Mouse (Mus musculus): ENCODE data around the gene Npr2.
A peak's percentile ranks its signal among the peaks of the same experiment; 100 is the strongest.

Gene Npr2

DNA sequence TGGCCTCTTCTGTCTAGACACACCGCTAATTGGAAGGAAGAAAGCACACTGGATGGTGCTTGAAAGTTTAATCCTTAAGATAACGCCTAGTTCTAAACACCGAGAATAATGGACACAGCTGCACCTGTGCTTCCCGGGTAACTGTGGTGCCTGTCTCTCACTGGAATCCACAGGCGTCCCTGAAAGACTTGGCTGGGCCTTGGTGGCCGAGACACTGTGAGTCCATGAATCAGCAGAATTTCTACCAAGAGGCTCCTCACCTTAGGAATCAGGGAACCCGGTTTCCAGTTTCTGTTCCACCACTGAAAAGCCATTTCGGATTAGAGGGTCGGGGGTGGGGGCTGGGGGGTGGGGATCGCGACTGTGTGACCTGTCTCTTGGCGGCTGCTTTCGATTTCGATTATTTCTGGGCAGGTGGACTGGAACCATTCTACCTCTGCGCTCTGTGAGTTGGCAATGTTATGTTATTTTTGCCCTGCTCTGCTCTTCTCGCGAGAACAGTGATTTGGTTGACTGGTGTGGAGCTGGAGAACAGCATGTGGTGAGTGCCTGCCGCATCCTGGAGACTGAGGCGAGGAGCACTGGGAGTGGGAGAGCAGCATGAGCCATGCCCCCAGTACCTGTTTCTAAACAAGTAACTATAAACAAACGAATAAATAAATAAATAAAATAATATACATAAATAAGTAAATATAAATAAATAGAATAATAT is 2.5 kb upstream of the Npr2 start:
- no peak for DNase-seq (ENCODE audit: low spot score)

DNA sequence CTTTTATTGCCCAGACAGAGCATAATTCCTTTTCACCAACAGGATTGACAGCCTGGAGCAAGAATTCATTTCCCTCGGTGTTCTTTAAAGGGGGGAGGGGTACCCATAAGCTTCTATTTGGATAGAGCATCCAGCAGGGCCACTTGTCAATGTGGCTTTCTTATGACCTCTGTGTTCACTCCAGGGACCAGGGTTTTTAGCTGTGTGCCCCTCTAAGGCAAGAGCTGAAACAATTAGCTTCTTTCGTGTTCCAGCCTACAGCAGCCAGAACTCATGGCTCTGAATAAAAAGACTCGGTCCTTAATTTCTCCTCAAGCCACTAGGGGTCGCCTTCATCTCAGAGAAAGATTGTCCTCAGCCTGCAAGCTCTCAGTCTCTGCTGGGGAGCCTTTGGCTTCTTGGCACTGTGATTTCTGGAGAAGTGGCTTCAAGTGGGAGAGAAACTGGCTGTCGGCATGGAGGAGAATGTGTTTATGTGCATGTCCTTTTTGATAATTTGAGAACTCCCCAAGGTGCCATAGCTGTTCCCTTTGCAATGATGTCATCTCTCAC is 1.6 kb upstream of the Npr2 start:
- peak; percentile 64 for DNase-seq (ENCODE audit: low spot score)

DNA sequence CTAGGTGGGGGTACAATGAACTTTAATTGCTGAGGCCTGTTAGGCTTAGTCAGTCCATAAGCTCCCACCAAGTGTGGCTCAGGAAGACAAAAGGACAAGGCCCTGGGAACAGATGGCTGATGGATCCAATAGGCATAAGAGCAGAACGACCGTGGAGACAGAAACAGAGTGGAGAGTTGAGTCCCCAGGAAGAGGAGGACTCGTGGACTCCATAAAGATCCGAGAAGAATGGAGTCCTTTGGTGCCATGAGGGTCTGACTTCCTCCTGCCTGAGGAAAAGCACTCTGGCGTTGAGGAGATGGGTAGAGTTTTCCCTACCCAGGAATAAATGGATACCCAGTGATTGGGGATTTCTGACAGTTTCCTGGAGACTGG is 1.1 kb upstream of the Npr2 start:
- DNase-seq (ENCODE audit: low spot score): no peak

DNA sequence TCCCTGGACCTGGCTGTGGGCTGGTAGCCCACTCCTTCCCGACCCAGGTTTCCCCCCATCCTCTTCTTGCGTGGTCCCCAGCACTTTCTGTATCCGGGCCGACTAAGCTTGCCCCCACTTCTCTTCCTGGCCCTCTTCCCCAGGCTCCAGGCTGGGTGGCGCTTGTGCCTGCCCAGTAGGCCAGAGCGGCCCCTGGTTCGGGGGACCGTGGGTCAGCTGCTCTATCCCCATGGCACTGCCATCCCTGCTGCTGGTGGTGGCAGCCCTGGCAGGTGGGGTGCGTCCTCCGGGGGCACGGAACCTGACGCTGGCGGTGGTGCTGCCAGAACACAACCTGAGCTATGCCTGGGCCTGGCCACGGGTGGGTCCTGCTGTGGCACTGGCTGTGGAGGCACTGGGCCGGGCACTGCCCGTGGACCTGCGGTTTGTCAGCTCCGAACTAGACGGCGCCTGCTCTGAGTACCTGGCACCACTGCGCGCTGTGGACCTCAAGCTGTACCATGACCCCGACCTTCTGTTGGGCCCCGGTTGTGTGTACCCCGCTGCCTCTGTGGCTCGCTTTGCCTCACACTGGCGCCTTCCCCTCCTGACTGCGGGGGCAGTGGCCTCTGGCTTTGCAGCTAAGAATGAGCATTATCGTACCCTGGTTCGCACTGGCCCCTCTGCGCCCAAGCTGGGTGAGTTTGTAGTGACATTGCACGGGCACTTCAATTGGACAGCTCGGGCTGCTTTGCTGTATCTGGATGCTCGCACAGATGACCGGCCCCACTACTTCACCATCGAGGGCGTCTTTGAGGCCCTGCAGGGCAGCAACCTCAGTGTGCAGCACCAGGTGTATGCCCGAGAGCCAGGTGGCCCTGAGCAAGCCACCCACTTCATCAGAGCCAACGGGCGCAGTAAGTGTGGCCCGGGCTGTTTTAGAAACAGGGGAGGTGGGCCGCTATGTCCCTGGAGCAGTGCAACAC is 503 bp downstream of the Npr2 start:
- no peak for DNase-seq (ENCODE audit: low spot score)

DNA sequence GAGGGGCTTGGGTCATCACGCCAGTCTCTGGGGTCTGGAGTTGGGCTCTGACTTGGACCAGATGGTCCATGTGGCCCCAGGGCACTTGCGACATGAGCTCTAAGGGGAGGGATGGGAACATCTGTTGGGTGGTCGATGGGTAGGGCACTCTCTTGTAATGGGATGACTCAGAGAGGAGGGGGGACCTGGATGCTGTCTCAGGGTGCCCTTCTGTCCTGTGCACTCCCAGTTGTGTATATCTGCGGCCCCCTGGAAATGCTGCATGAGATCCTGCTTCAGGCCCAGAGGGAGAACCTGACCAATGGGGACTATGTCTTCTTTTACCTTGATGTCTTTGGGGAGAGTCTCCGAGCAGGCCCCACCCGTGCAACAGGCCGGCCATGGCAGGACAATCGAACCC is 1.6 kb downstream of the Npr2 start:
- no peak for DNase-seq (ENCODE audit: low spot score)

DNA sequence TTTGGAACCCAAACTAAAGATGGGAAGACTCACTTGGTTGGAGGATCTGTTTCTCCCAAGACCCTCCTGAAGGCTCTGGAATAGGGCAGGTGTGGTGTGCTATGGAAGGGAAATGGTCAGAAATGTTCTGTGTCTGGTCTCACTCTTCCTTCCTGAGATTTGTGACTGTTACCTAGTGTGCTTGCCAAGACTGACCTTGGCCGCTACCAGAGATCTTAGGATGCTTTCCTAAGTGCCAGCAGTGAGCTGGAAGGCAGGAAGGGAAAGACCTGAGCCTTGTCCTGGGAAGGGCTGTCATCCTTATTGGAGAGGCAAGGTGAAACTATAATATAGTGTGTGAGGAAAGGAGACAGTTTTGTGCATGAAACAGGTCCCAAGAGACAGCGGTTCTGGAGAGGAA is 2.0 kb downstream of the Npr2 start:
- no peak for DNase-seq (ENCODE audit: low spot score)

DNA sequence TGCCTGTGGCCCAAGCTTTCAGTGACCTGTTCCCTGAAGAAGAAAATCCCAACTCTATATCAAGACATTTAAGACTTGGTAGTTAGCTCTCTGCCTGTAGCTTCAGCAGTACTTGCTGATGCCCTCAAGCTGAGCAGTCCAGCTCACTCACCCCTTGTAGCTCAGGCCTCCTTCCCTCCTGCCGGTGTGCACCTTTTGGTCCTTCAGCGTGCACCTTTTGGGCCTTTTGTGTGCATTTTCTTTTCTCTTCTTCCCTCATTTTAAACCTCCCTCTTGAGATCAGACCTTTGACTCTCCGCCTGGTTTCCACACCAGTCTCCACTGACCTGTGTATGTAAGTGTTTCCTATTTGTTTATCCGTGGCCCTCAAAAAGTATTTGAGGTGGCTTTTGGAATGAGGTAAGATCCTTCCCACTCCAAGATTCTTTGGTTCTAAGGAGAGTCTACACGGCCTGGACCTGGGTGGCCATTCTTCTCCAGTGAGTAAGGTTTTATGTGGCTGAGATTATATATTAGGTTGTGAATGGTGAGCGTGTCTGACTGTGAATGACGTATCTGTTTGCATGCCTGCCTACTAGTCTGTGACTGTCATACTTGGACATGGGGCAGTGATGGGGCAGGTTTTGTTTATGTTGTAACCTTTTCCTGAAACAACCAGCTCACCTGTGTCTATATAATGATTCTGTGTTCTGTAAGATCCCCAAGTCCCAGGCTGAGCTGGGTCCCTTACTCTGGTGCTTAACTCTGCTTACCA is 3.1 kb downstream of the Npr2 start:
- DNase-seq (ENCODE audit: low spot score): no peak

DNA sequence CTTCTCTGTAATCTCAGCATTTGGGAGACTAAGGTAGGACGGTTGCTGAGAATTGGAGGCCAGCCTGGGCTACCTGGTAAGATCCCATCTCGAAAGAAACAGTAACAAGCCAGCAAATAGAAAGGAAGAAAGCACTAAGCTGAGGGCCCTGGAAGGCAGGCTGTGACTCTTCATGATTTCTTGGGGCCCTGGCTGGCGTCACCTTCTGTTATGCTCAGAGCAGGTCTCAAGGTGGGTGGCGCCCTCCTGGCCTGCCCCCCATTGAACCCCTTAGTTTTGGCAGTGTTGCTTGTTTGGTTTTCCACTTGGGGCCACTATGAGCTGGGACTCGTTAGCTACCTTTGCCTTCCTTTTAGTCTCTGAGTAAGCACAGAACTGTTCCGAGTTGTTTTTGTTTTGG is 5.0 kb downstream of the Npr2 start:
- no peak for DNase-seq (ENCODE audit: low spot score)

DNA sequence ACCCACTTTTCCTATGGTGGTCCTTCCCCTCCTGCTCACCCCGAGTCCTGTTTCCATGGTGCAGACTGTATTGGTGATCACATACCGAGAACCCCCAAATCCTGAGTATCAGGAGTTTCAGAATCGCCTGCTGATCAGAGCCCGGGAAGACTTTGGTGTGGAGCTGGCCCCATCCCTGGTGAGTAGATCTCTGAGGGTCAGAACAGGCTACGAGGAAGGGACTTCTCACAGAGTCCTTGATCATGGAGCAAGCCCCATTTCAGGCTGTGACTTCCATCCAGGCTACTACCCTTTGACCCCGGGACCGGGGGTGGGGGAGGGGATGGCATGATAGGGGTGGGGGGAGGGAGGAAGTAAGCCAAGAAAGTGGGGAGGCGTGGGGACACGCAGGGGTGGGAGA is 8.3 kb downstream of the Npr2 start:
- DNase-seq (ENCODE audit: low spot score): peak; percentile 1

DNA sequence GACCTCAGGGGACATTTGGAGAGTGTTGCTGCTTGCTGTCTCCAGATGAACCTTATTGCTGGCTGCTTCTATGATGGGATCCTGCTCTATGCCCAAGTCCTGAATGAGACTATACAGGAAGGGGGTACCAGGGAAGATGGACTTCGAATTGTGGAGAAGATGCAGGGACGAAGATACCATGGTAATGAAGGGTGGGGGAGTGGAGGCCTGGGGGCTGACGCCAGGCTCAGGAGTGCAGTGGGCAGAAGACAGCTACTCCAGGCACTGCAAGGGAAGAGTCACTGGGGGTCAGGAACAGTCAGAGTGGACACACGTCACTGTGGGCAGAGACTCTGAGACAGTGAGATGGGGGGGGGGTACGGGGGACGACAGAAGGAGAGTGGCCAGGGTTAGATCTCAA is 8.8 kb downstream of the Npr2 start:
- no peak for DNase-seq (ENCODE audit: low spot score)

DNA sequence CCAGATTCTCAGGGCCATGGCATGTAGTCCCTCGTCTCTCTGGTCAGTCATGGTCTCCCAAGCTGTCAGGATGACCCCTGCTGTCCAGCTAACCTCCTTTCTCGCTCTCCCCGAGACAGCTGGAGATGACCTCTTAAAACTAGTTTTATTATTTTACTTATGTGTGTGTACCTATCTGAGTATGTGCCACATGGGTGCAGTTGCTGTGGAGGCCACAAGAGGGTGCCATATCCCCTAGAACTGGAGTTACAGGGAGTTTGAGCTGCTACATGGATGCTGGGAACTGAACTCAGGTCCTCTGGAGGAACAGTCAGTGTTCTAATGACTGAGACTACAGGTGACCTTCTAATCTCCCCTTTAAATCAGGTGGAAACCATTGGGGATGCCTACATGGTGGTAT is 18.0 kb downstream of the Npr2 start:
- DNase-seq (ENCODE audit: low spot score): no peak

DNA sequence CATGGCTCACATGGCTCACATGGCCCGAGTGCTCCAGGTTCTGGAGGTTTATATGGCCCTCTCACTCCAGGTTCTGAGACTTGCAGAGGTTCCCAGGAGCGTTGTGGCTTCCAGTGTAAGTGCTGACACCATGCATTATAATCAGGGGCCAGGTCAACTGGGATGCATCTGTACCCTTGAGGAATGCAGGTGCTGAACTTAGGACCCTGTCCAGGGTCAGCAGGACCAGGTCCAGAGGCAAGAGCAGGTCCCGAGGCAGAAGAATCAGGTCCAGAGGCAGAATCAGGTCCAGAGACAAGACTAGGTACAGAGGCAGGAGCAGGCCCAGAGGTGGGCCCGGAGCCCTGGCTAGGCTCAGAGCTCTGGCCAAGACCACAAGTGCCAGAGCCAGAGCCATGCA is 21.0 kb downstream of the Npr2 start:
- DNase-seq (ENCODE audit: low spot score): no peak

DNA sequence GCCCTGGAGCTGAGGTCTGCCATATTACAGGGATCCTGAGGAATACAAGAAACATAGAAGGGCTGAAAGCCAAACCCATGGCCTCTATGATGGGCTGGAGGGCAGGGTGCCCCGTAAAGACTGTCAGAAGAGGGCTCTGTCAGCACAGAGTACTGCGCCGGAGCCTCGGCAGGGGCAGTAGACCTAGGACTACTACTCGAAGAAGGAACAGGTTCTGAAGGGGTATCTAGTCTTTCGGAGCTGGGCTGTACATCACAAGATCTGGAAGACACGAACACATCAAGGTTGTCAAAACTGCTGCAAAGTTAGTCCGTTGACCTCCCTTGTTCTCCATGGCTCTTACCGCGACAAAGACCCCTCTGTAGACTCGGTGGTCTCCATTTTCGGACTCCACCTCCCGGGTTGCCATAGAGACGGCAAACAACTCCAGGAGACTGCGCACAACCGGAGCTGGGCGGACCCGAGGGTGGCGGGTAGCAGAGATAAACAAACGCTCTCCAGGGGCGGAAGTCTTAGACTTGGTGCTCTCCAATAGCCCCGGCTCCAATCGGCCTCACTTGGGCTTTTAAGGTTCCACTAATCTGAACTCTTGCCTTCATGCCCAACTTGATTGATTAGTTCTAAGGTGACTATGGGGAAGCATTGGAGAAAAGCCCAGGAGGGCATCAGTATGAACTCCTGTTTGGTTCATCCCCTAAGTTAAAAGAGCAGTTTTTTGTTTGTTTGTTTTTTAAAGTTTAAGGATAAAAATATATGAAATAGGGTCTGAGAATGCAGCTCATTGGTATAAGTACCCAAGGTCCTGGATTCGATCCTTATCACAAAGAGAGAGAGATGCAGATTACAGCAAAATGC is 21.7 kb downstream of the Npr2 start, which contains the start of gene Spag8:
TSS of gene Spag8 (minus strand) at position 434 of the 855 bp plus-strand sequence.
- DNase-seq (ENCODE audit: low spot score): no peak

DNA sequence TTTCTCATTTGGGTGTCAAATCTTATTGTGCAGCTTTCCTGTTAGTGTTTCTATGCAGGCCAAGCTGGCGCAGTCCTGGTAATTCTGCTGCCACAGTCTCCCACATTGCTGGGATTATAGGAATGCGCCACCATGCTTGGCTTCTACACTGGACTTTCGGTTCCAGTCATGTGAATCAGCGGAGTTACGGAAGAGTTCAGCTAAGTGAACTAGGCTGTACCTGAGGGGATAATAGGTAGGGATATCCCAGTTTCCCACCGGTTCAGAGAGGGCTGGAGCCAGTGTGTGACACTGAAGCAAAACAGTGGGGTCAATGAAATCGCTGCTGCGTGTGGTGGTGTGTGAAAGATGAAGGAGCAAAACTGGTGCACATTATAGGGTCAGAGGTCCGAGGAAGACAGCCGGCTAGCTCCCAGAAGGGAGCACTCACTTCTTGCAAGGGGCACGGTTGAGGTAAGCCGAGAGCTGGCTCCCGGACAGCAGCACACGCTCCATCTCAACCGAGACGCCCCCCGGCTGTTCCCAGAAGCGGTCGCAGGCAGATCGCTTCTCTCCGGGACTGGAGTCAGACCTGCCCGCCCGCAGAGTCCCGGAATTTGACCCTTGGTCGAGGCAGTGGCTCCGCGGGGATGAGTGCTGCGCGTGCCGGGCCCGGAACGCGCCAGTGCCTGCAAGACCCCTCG is 24.1 kb downstream of the Npr2 start:
- no peak for DNase-seq (ENCODE audit: low spot score)

DNA sequence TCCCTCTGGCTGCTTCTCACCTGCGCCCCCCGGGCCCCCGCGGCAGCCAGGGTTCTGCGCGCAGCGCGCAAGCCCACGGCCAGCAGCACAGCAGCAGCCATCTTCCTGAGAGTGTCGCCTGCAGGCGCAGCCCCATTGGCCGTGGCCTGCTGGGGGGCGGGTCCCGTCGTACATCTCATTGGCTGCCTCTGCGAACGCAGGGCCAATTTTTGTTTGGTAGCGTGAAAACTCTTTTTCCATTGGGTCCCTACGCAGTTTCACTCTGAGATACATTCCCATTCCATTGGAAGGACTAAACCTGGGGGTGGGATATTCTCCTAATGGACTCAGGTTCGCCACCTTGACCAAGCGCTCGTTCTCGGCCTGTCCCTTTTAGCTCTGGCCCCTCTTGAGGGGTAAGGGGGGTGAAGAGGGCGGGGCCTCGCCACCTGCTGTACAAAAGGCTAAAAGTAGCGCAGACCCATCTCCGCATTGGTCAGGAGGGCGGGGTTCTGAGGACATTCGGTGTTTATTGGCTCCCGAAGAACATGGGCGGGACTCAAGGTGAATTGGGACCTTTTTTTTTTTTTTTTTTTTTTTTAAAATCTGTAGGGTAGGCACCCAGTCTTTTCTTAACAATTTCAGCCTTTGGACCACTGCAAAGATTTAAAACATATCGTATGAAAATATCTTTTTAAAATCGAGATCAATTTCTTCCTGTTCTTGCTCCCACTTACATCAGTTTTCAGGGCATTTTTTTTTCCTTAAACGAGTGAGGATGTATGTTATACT is 24.8 kb downstream of the Npr2 start, which contains the start of gene Hint2:
TSS of gene Hint2 (minus strand) at position 128 of the 771 bp plus-strand sequence.
- peak; percentile 95 for DNase-seq (ENCODE audit: low spot score)

DNA sequence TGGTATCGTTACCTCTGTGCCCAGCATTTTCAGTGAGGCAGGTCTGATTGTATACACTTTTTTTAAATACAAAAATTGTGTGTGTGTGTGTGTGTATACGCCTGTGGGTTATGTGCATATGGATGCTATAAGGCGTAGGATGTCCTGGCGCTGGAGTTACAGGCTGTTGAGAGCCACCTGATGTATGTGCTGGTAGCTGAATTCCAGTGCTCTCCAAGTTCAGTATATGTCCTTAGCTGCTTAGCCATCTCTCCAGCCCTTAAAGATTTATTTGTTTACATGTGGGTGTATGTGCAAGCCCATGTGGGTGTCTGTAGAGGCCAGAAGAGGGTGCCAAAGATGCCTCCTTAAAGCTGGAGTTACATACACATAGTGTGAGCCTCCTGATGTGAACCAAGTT is 25.4 kb downstream of the Npr2 start:
- no peak for DNase-seq (ENCODE audit: low spot score)

DNA sequence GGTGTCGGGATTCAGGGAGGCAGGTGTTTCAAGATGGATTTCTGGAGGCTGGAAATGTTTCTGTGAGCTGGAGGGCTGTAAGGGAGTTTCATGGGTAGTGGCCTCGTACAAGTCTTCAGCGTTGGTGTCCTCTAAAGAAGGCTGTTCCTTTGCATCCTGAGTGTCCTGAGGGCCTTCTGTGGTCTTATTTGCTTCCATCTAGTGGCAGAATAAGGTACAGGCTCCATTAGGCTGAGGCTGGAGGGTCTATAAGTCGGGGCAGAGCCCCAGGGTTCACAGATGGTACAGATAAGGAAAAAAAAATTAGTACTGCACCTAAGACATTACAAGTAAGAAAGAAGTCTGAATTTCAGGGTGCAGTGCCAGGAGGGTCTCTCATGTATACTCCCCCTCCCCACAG is 34.7 kb downstream of the Npr2 start:
- DNase-seq (ENCODE audit: low spot score): no peak

DNA sequence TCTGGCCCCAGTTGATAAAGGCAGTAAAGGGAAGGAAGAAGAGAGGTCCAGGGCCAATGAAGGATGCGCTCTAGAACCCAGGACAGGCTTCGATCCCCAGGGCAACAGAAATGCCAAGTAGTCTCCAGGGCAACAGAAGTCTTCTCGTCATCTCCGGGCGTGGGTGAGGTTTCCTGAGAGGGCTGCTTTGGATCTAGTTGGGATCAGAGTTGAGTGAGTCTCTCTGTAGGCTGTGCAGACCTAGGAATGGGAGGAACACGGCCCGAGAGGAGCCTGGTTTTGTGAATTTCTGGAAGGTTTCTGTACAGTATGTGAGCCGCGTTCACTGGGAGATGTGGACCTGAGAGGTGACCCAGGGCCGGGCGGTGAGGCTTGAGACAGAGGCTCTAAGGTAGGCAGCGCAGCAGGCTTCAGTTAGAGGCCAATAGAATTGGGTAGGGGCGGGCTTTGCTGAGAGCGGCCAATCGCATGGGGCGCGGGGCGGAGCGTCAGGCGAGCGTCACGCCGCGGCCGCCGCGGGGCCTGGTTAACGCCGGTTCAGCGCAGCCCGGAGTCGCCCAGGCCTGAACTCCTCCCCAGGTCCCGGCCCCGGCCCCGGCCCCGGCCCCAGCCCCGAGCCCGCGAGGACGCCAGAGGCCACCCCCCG is 37.2 kb downstream of the Npr2 start, which contains the start of the genes Tmem8b and Fam221b:
TSS of gene Tmem8b (plus strand) at position 190 of the 646 bp plus-strand sequence.
TSS of gene Fam221b (minus strand) at position 364 of the 646 bp plus-strand sequence.
- DNase-seq (ENCODE audit: low spot score): peak; percentile 81

DNA sequence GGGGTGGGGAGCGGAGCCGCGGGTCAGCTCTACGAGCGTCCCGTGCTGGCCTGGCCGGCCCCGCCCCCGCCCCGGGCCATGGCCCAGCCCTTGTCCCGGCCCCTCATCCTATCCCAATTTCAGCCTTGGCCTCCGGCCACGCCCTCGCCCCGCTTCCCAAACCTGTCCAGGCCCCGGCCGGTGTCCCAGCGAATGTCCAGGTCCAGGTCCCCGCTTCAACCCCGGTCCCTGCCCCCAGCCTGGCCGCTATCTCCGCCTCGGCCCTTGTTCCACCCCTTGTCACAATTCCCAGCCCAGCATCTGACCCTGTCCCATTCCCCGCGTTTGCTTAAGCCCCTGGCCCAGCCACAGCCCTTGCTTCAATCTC is 37.7 kb downstream of the Npr2 start:
- DNase-seq (ENCODE audit: low spot score): peak; percentile 60

Data from ovary, adult 18-20 months (tissue).